Mouse (Mus musculus): ENCODE results near the gene Atp2a2. TPM values are rescaled to one million over a fixed set of nuclear protein-coding genes. Genes with fewer than 3 reads are reported as not detected.

Gene Atp2a2
- polyA plus RNA-seq, 1 experiment from 2014 or later = 36.7 TPM

- DNase-seq (ENCODE audit: low spot score) (no peak), ATAC-seq (ENCODE audit: insufficient number of reproducible peaks, low FRiP score, low TSS enrichment, low read depth) (no peak)
- Histone ChIP-seq H3K9me3 (ENCODE audit: control insufficient read depth, low read length) (no peaks in the 10 kb centered on the region), H3K4me2 (ENCODE audit: low read depth, severe bottlenecking) (no peak overlapping the region), H3K9ac (ENCODE audit: low read length) (no peak overlapping the region), H3K27me3 (ENCODE audit: control insufficient read depth, insufficient read depth, low read length) (no peaks in the 10 kb centered on the region), H3K36me3 (ENCODE audit: control insufficient read depth, insufficient read depth, low read length) (peaks cover 13% of the 10 kb centered on the region; the same call in 1 of the 2 replicates), H3K27ac (replicated peaks; ENCODE audit: low read depth, low read length) (no peak overlapping the region), H3K4me3 (ENCODE audit: low read depth, low read length) (no peak overlapping the region), H3K4me1 (ENCODE audit: control insufficient read depth, insufficient read depth, low read length) (no peaks in the 10 kb centered on the region)
- WGBS = 79% methylated on average over 7 of the region's 7 CpGs
Measured at GRCm38 (mm10) chr5:122449946-122450345, 52.1 kb downstream of the Atp2a2 start.

DNA sequence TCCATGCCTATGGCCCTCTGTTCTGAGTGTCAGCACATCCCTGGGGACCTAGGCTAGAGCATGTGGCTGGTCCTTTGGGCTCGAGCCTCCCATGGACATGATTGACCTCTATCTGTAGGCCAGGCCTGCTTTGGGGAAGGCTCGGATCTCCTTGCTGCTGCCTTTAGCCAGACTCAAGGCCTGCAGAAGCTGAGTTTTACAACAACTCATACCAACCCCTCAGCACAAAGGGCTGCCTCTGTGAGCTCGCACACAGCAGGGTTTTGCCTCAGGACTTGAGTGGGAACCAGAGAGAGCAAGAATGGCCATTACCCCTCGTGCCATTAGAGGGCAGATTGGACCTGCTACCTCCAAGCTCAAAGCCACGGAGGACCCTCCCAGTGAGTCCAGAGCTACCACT, 53.2 kb downstream of the Atp2a2 start:
- H3K9me3 ChIP-seq (ENCODE audit: control insufficient read depth, low read length) = no peaks in the 10 kb centered on the region
- ATAC-seq (ENCODE audit: insufficient number of reproducible peaks, low FRiP score, low TSS enrichment, low read depth) (no peak), DNase-seq (ENCODE audit: low spot score) (no peak)
- 82% methylated on average over 5 of the region's 5 CpGs for WGBS
- H3K4me3 ChIP-seq (ENCODE audit: low read depth, low read length) = no peak overlapping the region
- peaks cover 14% of the 10 kb centered on the region for H3K36me3 ChIP-seq (ENCODE audit: control insufficient read depth, insufficient read depth, low read length)
- H3K4me1 ChIP-seq (ENCODE audit: control insufficient read depth, insufficient read depth, low read length) = no peaks in the 10 kb centered on the region
- no peaks in the 10 kb centered on the region for H3K27me3 ChIP-seq (ENCODE audit: control insufficient read depth, insufficient read depth, low read length)
- no peak overlapping the region for H3K27ac ChIP-seq (replicated peaks; ENCODE audit: low read depth, low read length)
- H3K9ac ChIP-seq (ENCODE audit: low read length) = no peak overlapping the region
- no peak overlapping the region for H3K4me2 ChIP-seq (ENCODE audit: low read depth, severe bottlenecking)

- H3K4me2 ChIP-seq (ENCODE audit: low read depth, severe bottlenecking) = no peak overlapping the region
Measured at GRCm38 (mm10) chr5:122447857-122448256, 54.2 kb downstream of the Atp2a2 start.

DNA sequence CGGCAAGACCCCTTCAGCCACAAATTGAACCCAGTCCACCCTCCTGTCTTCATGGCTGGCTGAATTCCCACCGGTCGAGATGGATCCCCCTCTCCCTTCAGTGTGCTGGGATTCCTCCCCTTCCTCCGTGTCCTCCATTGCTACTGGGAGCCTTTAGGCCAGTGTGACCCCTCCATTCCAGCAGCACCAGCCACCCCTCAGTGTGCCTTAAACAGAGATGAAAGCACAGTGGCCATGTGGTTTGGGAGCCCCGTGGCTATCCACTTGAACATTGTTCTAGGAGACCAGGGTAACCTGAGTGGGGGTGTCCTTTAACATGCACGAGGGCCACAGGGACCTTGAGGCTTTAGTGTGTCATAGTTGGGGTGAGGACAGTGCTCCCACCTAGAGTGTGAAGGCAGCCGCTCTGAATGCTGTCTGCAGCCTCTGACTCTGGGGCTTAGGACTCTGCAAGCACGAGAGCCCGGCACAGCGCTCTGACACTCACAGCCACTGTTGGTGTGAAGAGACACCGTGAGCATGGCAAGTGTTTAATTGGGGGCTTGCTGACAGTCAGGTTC, 56.9 kb downstream of the Atp2a2 start:
- Histone ChIP-seq H3K4me2 (ENCODE audit: low read depth, severe bottlenecking) (no peak overlapping the region), H3K4me3 (ENCODE audit: low read depth, low read length) (no peak overlapping the region), H3K36me3 (ENCODE audit: control insufficient read depth, insufficient read depth, low read length) (peaks cover 35% of the 10 kb centered on the region), H3K9me3 (ENCODE audit: control insufficient read depth, low read length) (no peaks in the 10 kb centered on the region), H3K27ac (replicated peaks; ENCODE audit: low read depth, low read length) (no peak overlapping the region), H3K4me1 (ENCODE audit: control insufficient read depth, insufficient read depth, low read length) (no peaks in the 10 kb centered on the region), H3K27me3 (ENCODE audit: control insufficient read depth, insufficient read depth, low read length) (no peaks in the 10 kb centered on the region), H3K9ac (ENCODE audit: low read length) (no peak overlapping the region)
- 88% methylated on average over 11 of the region's 11 CpGs for WGBS
- DNase-seq (ENCODE audit: low spot score) (no peak), ATAC-seq (ENCODE audit: insufficient number of reproducible peaks, low FRiP score, low TSS enrichment, low read depth) (no peak)

More at GRCm38 (mm10) chr5:122447857-122448256, 54.2 kb downstream of the Atp2a2 start:
- H3K9me3 ChIP-seq (ENCODE audit: control insufficient read depth, low read length) = no peaks in the 10 kb centered on the region
- ATAC-seq (ENCODE audit: insufficient number of reproducible peaks, low FRiP score, low TSS enrichment, low read depth) = no peak
- no peak overlapping the region for H3K9ac ChIP-seq (ENCODE audit: low read length)
- H3K27ac ChIP-seq (replicated peaks; ENCODE audit: low read depth, low read length) = no peak overlapping the region
- H3K4me1 ChIP-seq (ENCODE audit: control insufficient read depth, insufficient read depth, low read length) = no peaks in the 10 kb centered on the region
- no peak for DNase-seq (ENCODE audit: low spot score)
- peaks cover 15% of the 10 kb centered on the region for H3K36me3 ChIP-seq (ENCODE audit: control insufficient read depth, insufficient read depth, low read length)
- WGBS = 91% methylated on average over 8 of the region's 8 CpGs
- no peaks in the 10 kb centered on the region for H3K27me3 ChIP-seq (ENCODE audit: control insufficient read depth, insufficient read depth, low read length)
- no peak overlapping the region for H3K4me3 ChIP-seq (ENCODE audit: low read depth, low read length)

- no peaks in the 10 kb centered on the region for H3K27me3 ChIP-seq (ENCODE audit: control insufficient read depth, insufficient read depth, low read length)
- H3K27ac ChIP-seq (replicated peaks; ENCODE audit: low read depth, low read length) = no peak overlapping the region
- H3K9me3 ChIP-seq (ENCODE audit: control insufficient read depth, low read length) = no peaks in the 10 kb centered on the region
- DNase-seq (ENCODE audit: low spot score) (no peak), ATAC-seq (ENCODE audit: insufficient number of reproducible peaks, low FRiP score, low TSS enrichment, low read depth) (no peak)
- H3K4me1 ChIP-seq (ENCODE audit: control insufficient read depth, insufficient read depth, low read length) = no peaks in the 10 kb centered on the region
- no peak overlapping the region for H3K4me2 ChIP-seq (ENCODE audit: low read depth, severe bottlenecking)
- no peak overlapping the region for H3K9ac ChIP-seq (ENCODE audit: low read length)
- no peak overlapping the region for H3K4me3 ChIP-seq (ENCODE audit: low read depth, low read length)
- 93% methylated on average over 10 of the region's 10 CpGs for WGBS
- H3K36me3 ChIP-seq (ENCODE audit: control insufficient read depth, insufficient read depth, low read length) = peaks cover 39% of the 10 kb centered on the region
Measured at GRCm38 (mm10) chr5:122444492-122444891, 57.5 kb downstream of the Atp2a2 start.

DNA sequence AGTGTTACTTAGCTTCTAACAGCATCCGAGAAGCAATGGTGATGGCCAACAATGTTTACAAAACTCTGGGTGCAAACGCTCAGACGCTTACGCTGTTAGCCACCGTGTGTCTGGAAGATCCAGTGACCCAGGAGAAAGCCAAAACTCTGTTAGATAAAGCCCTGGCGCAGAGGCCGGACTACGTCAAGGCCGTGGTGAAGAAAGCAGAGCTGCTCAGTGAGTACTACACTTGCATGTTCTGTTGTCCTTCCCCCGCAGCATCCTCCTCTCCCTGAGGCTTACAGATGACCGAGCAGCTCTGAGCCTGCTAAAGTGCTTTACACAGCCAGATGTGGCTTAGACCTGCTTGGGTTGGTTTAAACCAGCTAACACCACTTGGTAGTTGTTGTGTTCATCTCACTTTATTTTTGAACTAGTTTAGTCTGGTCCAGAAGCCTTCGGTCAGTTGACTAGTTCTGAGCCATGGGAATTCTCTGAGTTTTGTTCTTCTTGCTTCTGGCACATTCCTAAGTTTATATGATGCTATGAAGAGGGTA, 61.9 kb downstream of the Atp2a2 start:
- H3K4me3 ChIP-seq (ENCODE audit: low read depth, low read length) = no peak overlapping the region
- H3K4me2 ChIP-seq (ENCODE audit: low read depth, severe bottlenecking) = no peak overlapping the region
- H3K9me3 ChIP-seq (ENCODE audit: control insufficient read depth, low read length) = no peaks in the 10 kb centered on the region
- H3K9ac ChIP-seq (ENCODE audit: low read length) = no peak overlapping the region
- DNase-seq (ENCODE audit: low spot score) (no peak), ATAC-seq (ENCODE audit: insufficient number of reproducible peaks, low FRiP score, low TSS enrichment, low read depth) (no peak)
- 97% methylated on average over 12 of the region's 12 CpGs for WGBS
- no peak overlapping the region for H3K27ac ChIP-seq (replicated peaks; ENCODE audit: low read depth, low read length)
- no peaks in the 10 kb centered on the region for H3K4me1 ChIP-seq (ENCODE audit: control insufficient read depth, insufficient read depth, low read length)
- H3K27me3 ChIP-seq (ENCODE audit: control insufficient read depth, insufficient read depth, low read length) = no peaks in the 10 kb centered on the region
- H3K36me3 ChIP-seq (ENCODE audit: control insufficient read depth, insufficient read depth, low read length) = peaks cover 62% of the 10 kb centered on the region

- ATAC-seq (ENCODE audit: insufficient number of reproducible peaks, low FRiP score, low TSS enrichment, low read depth) (no peak), DNase-seq (ENCODE audit: low spot score) (no peak)
- Histone ChIP-seq H3K4me2 (ENCODE audit: low read depth, severe bottlenecking) (no peak overlapping the region), H3K4me1 (ENCODE audit: control insufficient read depth, insufficient read depth, low read length) (no peaks in the 10 kb centered on the region), H3K36me3 (ENCODE audit: control insufficient read depth, insufficient read depth, low read length) (peaks cover 59% of the 10 kb centered on the region), H3K4me3 (ENCODE audit: low read depth, low read length) (no peak overlapping the region), H3K27ac (replicated peaks; ENCODE audit: low read depth, low read length) (no peak overlapping the region), H3K27me3 (ENCODE audit: control insufficient read depth, insufficient read depth, low read length) (no peaks in the 10 kb centered on the region), H3K9ac (ENCODE audit: low read length) (no peak overlapping the region), H3K9me3 (ENCODE audit: control insufficient read depth, low read length) (no peaks in the 10 kb centered on the region)
- 91% methylated on average over 19 of the region's 19 CpGs for WGBS
Measured at GRCm38 (mm10) chr5:122439400-122440094, 62.5 kb downstream of the Atp2a2 start.

GRCm38 (mm10) chr5:122434541-122434940, 67.5 kb downstream of the Atp2a2 start:
- Histone ChIP-seq H3K4me1 (ENCODE audit: control insufficient read depth, insufficient read depth, low read length) (no peaks in the 10 kb centered on the region), H3K4me2 (ENCODE audit: low read depth, severe bottlenecking) (no peak overlapping the region), H3K4me3 (ENCODE audit: low read depth, low read length) (no peak overlapping the region), H3K27ac (replicated peaks; ENCODE audit: low read depth, low read length) (no peak overlapping the region), H3K36me3 (ENCODE audit: control insufficient read depth, insufficient read depth, low read length) (peaks cover 47% of the 10 kb centered on the region), H3K9me3 (ENCODE audit: control insufficient read depth, low read length) (no peaks in the 10 kb centered on the region), H3K9ac (ENCODE audit: low read length) (no peak overlapping the region), H3K27me3 (ENCODE audit: control insufficient read depth, insufficient read depth, low read length) (no peaks in the 10 kb centered on the region)
- DNase-seq (ENCODE audit: low spot score) = no peak
- ATAC-seq (ENCODE audit: insufficient number of reproducible peaks, low FRiP score, low TSS enrichment, low read depth) = no peak
- WGBS = 83% methylated on average over 4 of the region's 4 CpGs

Measured in limb, embryonic 11.5 days (tissue).